Mouse (Mus musculus) heart, embryonic 12.5 days (tissue): ENCODE data around the gene Slc25a4. TPM values are rescaled to one million over a fixed set of nuclear protein-coding genes. Genes with fewer than 3 reads are reported as not detected.

Experiments
- ATAC-seq: fragments of 200-750 bp; cut with Nextera tagmentation; 2 replicates; pipeline ENCODE4 v1.8.0; 2017; ENCODE audit warnings: moderate TSS enrichment, moderate library complexity; ENCODE audit not compliant: insufficient number of reproducible peaks, low FRiP score
- H3K27ac ChIP-seq: fragments of 300-500 bp; sonication (generic); 2 replicates; pipeline ENCODE4 v1.5.1; 2016; ENCODE audit warnings: mild to moderate bottlenecking, moderate library complexity; ENCODE audit not compliant: poor library complexity, severe bottlenecking
- H3K27me3 ChIP-seq: fragments of 300-500 bp; sonication (generic); replicated peaks from 2 replicates; pipeline ENCODE4 v1.6.1; 2016; ENCODE audit warnings: mild to moderate bottlenecking, moderate library complexity
- H3K36me3 ChIP-seq: fragments of 300-500 bp; sonication (generic); 2 replicates; pipeline ENCODE4 v1.6.1; 2016; ENCODE audit warnings: mild to moderate bottlenecking, moderate library complexity
- H3K4me1 ChIP-seq: fragments of 300-500 bp; sonication (generic); replicated peaks from 2 replicates; pipeline ENCODE4 v1.6.1; 2016; ENCODE audit warnings: mild to moderate bottlenecking
- H3K4me2 ChIP-seq: fragments of 300-500 bp; sonication (generic); 2 replicates; pipeline ENCODE4 v1.6.1; 2016; ENCODE audit warnings: mild to moderate bottlenecking, moderate library complexity
- H3K4me3 ChIP-seq: fragments of 300-500 bp; sonication (generic); 2 replicates; pipeline ENCODE4 v1.5.1; 2016; ENCODE audit warnings: mild to moderate bottlenecking
- H3K9ac ChIP-seq: fragments of 300-500 bp; sonication (generic); 2 replicates; pipeline ENCODE4 v1.6.1; 2016; ENCODE audit warnings: mild to moderate bottlenecking, moderate library complexity
- H3K9me3 ChIP-seq: fragments of 300-500 bp; sonication (generic); replicated peaks from 2 replicates; pipeline ENCODE4 v1.6.1; 2016; ENCODE audit warnings: mild to moderate bottlenecking, moderate library complexity
- WGBS: fragments of 180-500 bp; shearing (Covaris S2); methylation state at CpG from one replicate; pipeline ENCODE4 v1.1.7; 2016; 5-methylcytosine and 5-hydroxymethylcytosine counted together
- polyA plus RNA-seq: library from polyadenylated mRNA; unstranded; fragments of >200 nt; fragmentation: Nextera tagmentation; extraction: Ambion mirVana; gene quantifications from 2 replicates; pipeline ENCODE4 v1.2.1, GENCODE M21; 2016

Gene Slc25a4
- polyA plus RNA-seq, 1 experiment from 2014 or later: 1,672 TPM

GRCm38 (mm10) chr8:46204974-46205640 lies 6.0 kb downstream of the Slc25a4 start:
- Histone ChIP-seq H3K27me3 (no peaks in the 10 kb centered on the region), H3K27ac (peak overlapping the region; percentile 48; the same call in 1 of the 2 replicates), H3K4me3 (no peak overlapping the region), H3K4me2 (no peak overlapping the region), H3K4me1 (peaks cover 42% of the 10 kb centered on the region), H3K9ac (no peak overlapping the region), H3K9me3 (no peaks in the 10 kb centered on the region), H3K36me3 (peaks cover 65% of the 10 kb centered on the region)
- no peak for ATAC-seq
- WGBS: 76% methylated on average over 9 of the region's 9 CpGs

- Histone ChIP-seq H3K9me3 (no peaks in the 10 kb centered on the region), H3K4me1 (peaks cover 39% of the 10 kb centered on the region), H3K4me3 (no peak overlapping the region), H3K9ac (no peak overlapping the region), H3K36me3 (peaks cover 63% of the 10 kb centered on the region), H3K27ac (0 out of 2 replicates have a peak overlapping the region, but pooled peaks have one; percentile 48), H3K27me3 (no peaks in the 10 kb centered on the region), H3K4me2 (no peak overlapping the region)
- WGBS: 77% methylated on average over 3 of the region's 3 CpGs
- no peak for ATAC-seq
Observed at GRCm38 (mm10) chr8:46204301-46204700, 6.8 kb downstream of the Slc25a4 start.

DNA sequence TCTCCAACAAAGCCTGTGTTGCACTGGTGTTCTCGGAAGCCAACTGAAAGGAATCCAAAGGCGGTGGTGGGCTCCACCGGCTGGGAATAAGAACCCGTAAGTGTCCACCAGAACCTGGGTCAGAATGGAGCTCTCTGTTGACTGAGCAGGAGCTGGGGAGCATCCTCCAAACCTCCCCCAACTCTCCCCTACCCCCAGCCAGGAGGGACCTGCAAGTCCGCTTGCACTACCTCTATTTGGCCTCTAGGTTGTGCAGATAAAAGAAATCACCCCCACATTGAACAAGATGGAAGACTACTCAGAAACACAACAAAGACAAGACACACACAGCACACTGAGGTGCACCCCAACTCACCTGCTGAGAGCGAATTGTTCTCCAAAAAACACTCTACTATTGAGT lies 8.7 kb downstream of the Slc25a4 start:
- H3K9ac ChIP-seq: no peak overlapping the region
- peaks cover 47% of the 10 kb centered on the region for H3K36me3 ChIP-seq
- H3K9me3 ChIP-seq: no peaks in the 10 kb centered on the region
- no peak for ATAC-seq
- H3K27me3 ChIP-seq: no peaks in the 10 kb centered on the region
- 0 out of 2 replicates have a peak overlapping the region, but pooled peaks have one; percentile 11 for H3K27ac ChIP-seq
- H3K4me1 ChIP-seq: peaks cover 22% of the 10 kb centered on the region
- H3K4me2 ChIP-seq: no peak overlapping the region
- WGBS: 80% methylated on average over 6 of the region's 6 CpGs
- H3K4me3 ChIP-seq: no peak overlapping the region

DNA sequence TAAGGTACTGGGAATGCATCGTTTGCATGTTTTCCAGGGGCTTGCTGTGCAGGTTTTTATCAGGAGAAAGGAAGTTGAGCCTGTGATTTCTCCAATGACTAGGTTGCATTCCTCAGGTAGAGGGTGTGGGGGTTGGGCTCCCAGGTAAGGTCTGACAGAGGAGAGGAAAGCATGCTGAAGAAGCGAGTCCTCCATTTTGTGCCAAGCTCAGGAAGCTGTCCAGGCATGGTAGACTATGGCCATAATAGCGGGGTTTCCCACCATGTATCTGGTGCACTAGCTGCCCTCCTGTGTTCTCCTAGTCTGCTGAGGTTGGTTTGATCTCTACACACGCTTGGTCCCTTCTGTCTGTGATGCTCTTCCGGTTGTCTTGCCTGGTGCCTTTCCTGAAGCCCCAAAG lies 13.4 kb downstream of the Slc25a4 start:
- no peaks in the 10 kb centered on the region for H3K9me3 ChIP-seq
- H3K4me2 ChIP-seq: no peak overlapping the region
- no peak overlapping the region for H3K27ac ChIP-seq
- H3K9ac ChIP-seq: no peak overlapping the region
- H3K4me1 ChIP-seq: no peaks in the 10 kb centered on the region
- H3K27me3 ChIP-seq: no peaks in the 10 kb centered on the region
- no peak overlapping the region for H3K4me3 ChIP-seq
- no peak for ATAC-seq
- H3K36me3 ChIP-seq: peaks cover 27% of the 10 kb centered on the region
- WGBS: 83% methylated on average over 5 of the region's 5 CpGs

- Histone ChIP-seq H3K27me3 (no peaks in the 10 kb centered on the region), H3K4me2 (no peak overlapping the region), H3K9ac (no peak overlapping the region), H3K9me3 (no peaks in the 10 kb centered on the region), H3K4me1 (no peaks in the 10 kb centered on the region), H3K27ac (no peak overlapping the region), H3K36me3 (peaks cover 31% of the 10 kb centered on the region), H3K4me3 (no peak overlapping the region)
- no peak for ATAC-seq
- 86% methylated on average over 3 of the region's 3 CpGs for WGBS
Observed at GRCm38 (mm10) chr8:46196877-46197276, 14.2 kb downstream of the Slc25a4 start.

DNA sequence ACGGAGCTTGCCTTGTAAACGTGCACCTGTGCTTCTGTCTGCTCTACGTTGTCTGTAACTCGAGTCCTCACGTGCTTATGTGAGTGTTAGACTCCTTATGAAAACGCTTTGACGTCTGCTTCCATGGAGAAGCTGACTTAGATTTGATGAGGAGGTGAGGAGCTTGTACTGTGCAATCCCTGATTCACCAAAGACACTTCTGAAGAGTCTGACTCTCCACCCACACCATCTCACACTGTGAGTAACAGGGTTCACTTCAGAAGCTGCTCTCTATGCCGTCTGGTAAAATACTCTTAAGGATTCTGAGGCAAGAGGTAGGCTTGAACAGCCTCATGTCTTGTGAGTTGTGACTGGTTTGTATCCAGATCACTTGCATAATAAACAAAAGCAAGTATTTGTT lies 18.0 kb downstream of the Slc25a4 start:
- peaks cover 32% of the 10 kb centered on the region for H3K36me3 ChIP-seq
- no peak overlapping the region for H3K4me2 ChIP-seq
- no peak overlapping the region for H3K4me3 ChIP-seq
- H3K4me1 ChIP-seq: no peaks in the 10 kb centered on the region
- no peak for ATAC-seq
- H3K9ac ChIP-seq: no peak overlapping the region
- H3K9me3 ChIP-seq: no peaks in the 10 kb centered on the region
- H3K27ac ChIP-seq: no peak overlapping the region
- no peaks in the 10 kb centered on the region for H3K27me3 ChIP-seq
- WGBS: 83% methylated on average over 8 of the region's 8 CpGs

- Histone ChIP-seq H3K9me3 (no peaks in the 10 kb centered on the region), H3K9ac (no peak overlapping the region), H3K36me3 (peaks cover 12% of the 10 kb centered on the region), H3K27me3 (no peaks in the 10 kb centered on the region), H3K4me1 (peaks cover 8% of the 10 kb centered on the region), H3K4me3 (no peak overlapping the region), H3K27ac (no peak overlapping the region), H3K4me2 (no peak overlapping the region)
- 5% methylated on average over 2 of the region's 2 CpGs for WGBS
- no peak for ATAC-seq
Observed at GRCm38 (mm10) chr8:46185361-46185760, 25.7 kb downstream of the Slc25a4 start.

- no peak overlapping the region for H3K27ac ChIP-seq
- no peaks in the 10 kb centered on the region; the same call in 1 of the 2 replicates for H3K9me3 ChIP-seq
- H3K36me3 ChIP-seq: peaks cover 20% of the 10 kb centered on the region
- no peak for ATAC-seq
- no peak overlapping the region for H3K9ac ChIP-seq
- H3K4me2 ChIP-seq: no peak overlapping the region
- H3K27me3 ChIP-seq: no peaks in the 10 kb centered on the region
- 89% methylated on average over 7 of the region's 7 CpGs for WGBS
- H3K4me3 ChIP-seq: no peak overlapping the region
- no peaks in the 10 kb centered on the region for H3K4me1 ChIP-seq
Observed at GRCm38 (mm10) chr8:46180136-46180535, 30.9 kb downstream of the Slc25a4 start.

GRCm38 (mm10) chr8:46173651-46174050 lies 37.4 kb downstream of the Slc25a4 start:
- no peak overlapping the region for H3K9ac ChIP-seq
- H3K4me1 ChIP-seq: no peaks in the 10 kb centered on the region
- H3K27ac ChIP-seq: no peak overlapping the region
- no peak overlapping the region for H3K4me3 ChIP-seq
- ATAC-seq: no peak
- 63% methylated on average over 2 of the region's 2 CpGs for WGBS
- H3K36me3 ChIP-seq: peaks cover 26% of the 10 kb centered on the region
- H3K4me2 ChIP-seq: no peak overlapping the region
- H3K27me3 ChIP-seq: no peaks in the 10 kb centered on the region
- H3K9me3 ChIP-seq: no peaks in the 10 kb centered on the region; the same call in 1 of the 2 replicates

DNA sequence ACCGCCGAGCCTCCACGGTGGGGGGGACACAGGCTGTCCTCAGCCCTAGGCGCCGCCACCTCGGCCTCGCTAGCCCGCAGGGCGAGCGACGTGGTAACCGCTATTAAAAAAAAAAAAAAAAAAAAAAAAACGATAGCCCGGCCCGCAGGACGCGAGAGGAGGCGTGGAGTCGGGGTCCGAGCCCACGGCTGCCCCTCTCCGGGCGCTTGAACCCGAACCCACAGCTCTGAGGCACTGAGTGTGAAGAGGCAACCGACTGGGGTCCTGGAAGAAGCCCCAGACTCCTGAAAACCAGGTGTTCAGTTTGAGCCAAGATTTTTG lies 47.3 kb downstream of the Slc25a4 start:
- peaks cover 3% of the 10 kb centered on the region; the same call in 1 of the 2 replicates for H3K9me3 ChIP-seq
- H3K4me3 ChIP-seq: peak overlapping the region; percentile 83
- H3K4me2 ChIP-seq: peak overlapping the region; percentile 79
- peak overlapping the region; percentile 76 for H3K27ac ChIP-seq
- peak overlapping the region; percentile 86 for H3K9ac ChIP-seq
- under 1% methylated on average over 25 of the region's 25 CpGs for WGBS
- ATAC-seq: peak; percentile 79
- peaks cover 6% of the 10 kb centered on the region for H3K4me1 ChIP-seq
- H3K36me3 ChIP-seq: no peaks in the 10 kb centered on the region
- H3K27me3 ChIP-seq: no peaks in the 10 kb centered on the region

DNA sequence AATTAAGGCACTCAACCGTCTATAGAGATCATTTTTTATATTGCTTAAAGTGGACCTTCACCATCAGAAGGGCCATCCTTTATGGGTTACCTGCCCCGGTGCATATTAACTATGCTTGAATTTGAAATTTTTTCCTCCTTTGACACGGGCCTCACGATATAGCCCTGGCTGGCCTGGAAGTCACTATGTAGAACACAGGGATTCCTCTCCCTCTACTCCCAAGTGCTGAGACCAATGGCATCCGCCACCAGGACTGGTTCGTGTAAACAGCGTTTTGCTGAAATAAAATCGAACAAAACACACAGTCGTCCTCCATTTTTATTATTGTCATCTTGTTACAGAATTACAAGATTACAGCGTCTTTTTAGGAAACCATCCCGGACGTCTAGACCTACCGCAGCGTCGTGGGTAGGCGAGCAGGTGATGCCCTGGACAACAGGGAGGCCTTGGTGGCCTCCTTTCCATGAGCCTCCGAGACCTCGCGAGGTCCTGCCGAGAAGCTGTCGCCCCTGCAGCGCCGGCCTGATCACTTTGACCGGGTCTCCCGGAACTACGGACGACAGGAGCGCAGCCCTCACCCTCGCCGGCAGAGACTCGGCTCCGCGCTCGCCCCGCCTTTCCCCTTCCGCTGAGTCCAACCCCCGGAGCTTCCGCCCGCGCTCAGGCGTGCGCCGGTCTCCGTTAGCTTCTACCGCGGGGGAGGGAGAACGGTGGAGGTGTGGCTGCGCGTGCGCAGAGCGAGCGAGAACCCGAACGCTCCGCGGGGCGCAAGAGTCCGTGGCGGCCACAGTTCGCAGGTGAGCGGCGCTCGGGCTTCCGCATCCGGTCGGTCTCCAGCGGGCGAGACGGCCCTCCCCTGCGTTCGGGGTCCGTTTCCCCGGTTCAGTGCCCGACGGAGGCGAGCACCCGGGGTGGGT lies 47.9 kb downstream of the Slc25a4 start:
- peaks cover 6% of the 10 kb centered on the region for H3K4me1 ChIP-seq
- H3K27me3 ChIP-seq: no peaks in the 10 kb centered on the region
- peak overlapping the region; percentile 92 for H3K27ac ChIP-seq
- H3K4me2 ChIP-seq: peak overlapping the region; percentile 79
- H3K9ac ChIP-seq: peak overlapping the region; percentile 86
- 2% methylated on average over 69 of the region's 77 CpGs for WGBS
- no peaks in the 10 kb centered on the region for H3K36me3 ChIP-seq
- peak overlapping the region; percentile 83 for H3K4me3 ChIP-seq
- peak; percentile 98 for ATAC-seq
- H3K9me3 ChIP-seq: peaks cover 5% of the 10 kb centered on the region
